Mouse (Mus musculus): ENCODE measurements at regions not wholly inside any gene's neighbourhood (a gene's known extent, or its start where the extent isn't known, plus 50 kb on each side); places are given as distances from the start of the nearest gene placed in this dataset.
A peak's percentile ranks its signal among the peaks of the same experiment; 100 is the strongest.

DNA sequence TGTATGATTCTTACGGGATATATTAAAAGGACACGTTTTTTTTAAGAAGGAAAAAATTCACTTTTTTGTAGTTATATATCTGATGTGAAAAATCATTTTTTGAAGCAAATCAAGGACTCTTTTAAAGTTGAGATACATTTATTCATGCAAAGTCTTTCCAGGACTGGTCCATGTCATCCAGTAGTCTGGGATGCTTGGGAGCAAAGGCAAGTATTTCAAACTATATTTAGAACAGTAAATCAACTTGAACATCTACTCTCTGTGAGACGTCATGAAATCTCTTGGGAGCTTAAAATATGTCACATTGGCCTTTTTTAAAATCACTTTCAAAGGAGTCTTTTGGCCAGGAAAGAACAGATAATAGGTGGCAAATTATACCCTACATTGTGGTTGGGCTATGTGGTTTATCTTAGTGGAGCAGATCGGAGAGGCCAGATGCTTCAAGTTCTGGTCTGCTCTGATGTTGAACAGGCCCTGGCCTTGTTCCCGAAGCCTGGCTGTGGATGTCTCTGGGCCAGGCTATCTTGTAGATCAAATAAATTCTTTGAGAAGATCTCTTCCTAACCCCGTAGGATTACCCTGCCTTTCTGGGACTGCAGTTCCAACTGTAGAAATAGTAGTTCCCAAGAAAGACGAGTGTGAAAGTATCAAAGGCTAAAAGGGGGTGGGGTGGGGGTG, 936.8 kb upstream of the Lcorl start:
- no peak for DNase-seq (ENCODE audit: low spot score in 2 of 2)

DNA sequence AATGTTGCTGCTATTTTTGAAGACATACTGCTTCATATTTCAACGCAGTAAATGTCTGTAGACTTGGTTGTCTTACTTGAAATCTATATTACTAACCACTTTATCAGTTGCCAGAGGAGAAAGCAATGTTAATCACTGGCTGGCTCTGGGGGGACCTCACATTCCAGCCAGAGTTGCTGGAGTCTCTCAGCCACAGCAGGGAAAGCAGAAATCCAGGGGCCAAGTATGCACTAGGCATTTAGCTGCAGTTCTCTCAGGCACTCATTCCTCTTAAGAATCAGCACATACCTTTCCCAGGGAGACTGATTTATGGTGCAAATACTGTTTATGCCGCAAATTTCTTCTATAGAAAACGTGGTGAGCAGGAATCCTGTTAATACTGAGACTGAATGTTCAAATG, 933.6 kb upstream of the Lcorl start:
- DNase-seq (ENCODE audit: low spot score in 2 of 2) = no peak

GRCm38 (mm10) chr5:46790536-46790935, 933.1 kb upstream of the Lcorl start:
- peak; percentile 14 to 21 for DNase-seq (ENCODE audit: low spot score in 2 of 2)

- DNase-seq (ENCODE audit: low spot score in 2 of 2) = no peak
Observed at GRCm38 (mm10) chr5:46787079-46787478, 929.7 kb upstream of the Lcorl start.

GRCm38 (mm10) chr5:46756094-46756493, 898.7 kb upstream of the Lcorl start:
- DNase-seq (ENCODE audit: low spot score in 2 of 2) = no peak

DNA sequence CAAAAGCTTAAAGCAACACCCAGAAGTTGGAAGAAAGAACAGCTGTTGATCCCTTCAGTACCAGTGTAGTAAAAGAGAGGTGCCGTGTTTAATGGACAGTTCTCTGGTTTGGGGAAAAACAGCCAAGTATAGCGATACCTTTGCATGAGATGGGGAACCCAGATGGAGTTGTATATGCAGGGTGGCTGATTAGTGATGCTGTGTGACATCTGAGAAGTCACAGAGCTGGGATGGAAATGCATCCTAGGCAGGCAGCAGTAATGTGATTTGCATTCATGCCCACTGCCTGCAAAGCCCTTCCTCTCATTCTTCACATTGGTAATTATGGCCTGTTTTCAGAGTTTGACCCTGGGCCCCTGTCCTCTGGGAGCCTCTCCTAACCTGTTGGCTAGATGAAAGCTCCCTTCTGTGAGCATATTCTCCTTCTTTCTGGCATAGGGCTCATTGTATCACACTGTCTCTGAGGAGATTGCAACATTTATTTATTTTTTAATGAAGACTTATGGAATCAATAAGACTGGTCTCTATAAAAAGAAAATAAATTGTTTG, 882.7 kb upstream of the Lcorl start:
- no peak for DNase-seq (ENCODE audit: low spot score in 2 of 2)

- no peak for DNase-seq (ENCODE audit: low spot score in 2 of 2)
Observed at GRCm38 (mm10) chr5:46732510-46732909, 875.1 kb upstream of the Lcorl start.

DNA sequence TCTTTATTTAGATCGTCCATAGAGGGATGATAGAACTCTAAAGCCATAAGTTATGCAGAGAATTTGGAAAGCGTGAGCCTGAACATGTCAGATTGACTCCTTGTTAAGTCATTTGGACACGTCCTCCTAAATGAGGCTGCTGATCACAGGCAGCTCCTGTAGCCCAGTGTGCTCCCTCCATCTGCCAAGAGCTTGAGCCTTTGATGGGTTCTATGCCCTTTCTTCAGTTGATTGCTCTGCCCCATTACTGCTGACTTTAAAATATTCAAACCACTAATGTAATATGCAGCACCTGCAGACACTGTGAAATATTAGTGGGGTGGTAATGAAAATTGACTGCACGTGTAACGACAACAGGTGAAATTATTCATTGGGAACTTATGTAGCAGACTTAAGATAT, 874.6 kb upstream of the Lcorl start:
- DNase-seq (ENCODE audit: low spot score in 2 of 2) = no peak

GRCm38 (mm10) chr5:46731297-46731696, 873.9 kb upstream of the Lcorl start:
- no peak for DNase-seq (ENCODE audit: low spot score in 2 of 2)

DNA sequence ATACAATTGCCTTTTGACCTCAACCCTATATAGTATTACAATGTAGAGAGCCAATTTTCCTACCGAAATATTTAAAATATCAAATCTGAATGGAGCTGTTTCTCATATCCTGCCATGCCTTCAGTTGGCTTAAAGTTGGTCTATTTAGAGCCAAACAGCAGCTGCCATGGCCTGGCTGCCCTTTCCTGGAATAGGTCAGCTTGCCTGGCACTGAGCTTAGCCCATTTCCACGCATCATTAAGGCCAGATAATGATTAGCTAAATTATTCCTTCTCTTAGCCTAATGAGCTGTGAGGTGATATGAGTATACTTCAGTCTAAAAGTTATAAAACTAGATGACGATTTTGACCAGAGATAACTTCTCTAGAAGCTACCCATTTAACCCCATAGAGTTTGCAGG, 852.2 kb upstream of the Lcorl start:
- no peak for DNase-seq (ENCODE audit: low spot score in 2 of 2)

DNA sequence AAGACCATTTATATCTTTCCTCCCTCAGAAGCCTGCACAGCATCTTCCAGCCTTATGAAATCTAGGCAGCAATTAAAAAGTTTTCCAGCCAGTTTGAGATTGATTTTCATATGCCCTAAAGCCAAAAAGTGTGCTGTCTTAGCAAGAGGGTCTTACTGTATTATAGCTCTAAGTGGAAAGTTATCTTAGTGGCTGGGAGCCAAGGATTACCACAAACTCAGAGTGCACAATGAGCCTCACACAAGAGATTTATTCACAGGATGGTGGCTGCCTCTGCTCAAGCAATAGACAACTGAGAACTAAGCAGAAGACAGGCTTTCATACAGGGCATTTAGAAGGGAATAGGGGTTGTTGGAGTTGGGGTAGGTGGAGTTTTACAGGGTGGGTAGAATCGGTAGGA, 850.4 kb upstream of the Lcorl start:
- DNase-seq (ENCODE audit: low spot score in 2 of 2) = no peak

- no peak for DNase-seq (ENCODE audit: low spot score in 2 of 2)
Observed at GRCm38 (mm10) chr5:46707021-46707420, 849.6 kb upstream of the Lcorl start.

DNA sequence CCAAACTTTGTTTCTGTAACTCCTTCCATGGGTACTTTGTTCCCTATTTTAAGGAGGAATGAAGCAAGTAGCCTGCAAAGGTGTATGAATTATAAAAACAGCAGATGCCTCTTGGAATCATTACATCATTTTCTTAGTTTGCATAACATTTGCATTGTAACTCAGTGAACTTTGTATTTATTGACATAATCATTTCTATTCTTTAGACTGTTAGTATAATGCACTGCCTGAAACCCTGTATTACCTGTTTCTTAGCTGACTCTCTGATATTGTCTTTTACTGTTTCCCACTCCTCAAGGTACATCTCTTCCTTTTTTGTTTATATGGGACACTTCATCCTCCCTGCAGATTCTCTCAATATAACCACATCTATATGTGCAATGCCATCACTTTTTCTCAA, 820.6 kb upstream of the Lcorl start:
- DNase-seq (ENCODE audit: low spot score in 2 of 2) = no peak

GRCm38 (mm10) chr5:46674810-46675502, 817.5 kb upstream of the Lcorl start:
- DNase-seq (ENCODE audit: low spot score in 2 of 2) = no peak

GRCm38 (mm10) chr5:46673413-46673812, 816.0 kb upstream of the Lcorl start:
- DNase-seq (ENCODE audit: low spot score in 2 of 2) = no peak

DNA sequence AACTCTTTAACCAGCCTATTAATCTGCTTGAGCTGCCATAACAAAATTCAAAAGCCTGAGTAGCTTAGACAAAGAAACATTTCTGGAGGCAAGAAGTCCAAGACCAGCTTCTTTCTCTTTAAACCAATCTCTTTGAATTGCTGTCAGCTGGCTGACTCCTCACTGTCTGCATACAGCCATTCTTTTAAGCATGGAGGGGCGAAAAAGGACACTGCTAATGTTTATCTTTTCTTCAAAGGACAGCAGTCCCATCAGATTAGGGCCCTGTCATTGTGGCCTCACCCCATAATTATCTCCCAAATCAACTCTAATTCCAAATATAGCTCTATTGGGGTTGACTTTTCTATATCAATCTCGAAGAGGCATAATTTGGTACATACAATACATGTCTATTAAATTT, 813.1 kb upstream of the Lcorl start:
- no peak for DNase-seq (ENCODE audit: low spot score in 2 of 2)

GRCm38 (mm10) chr5:46666250-46666649, 808.8 kb upstream of the Lcorl start:
- no peak for DNase-seq (ENCODE audit: low spot score in 2 of 2)

- no peak for DNase-seq (ENCODE audit: low spot score in 2 of 2)
Observed at GRCm38 (mm10) chr5:46657065-46657464, 799.6 kb upstream of the Lcorl start.

GRCm38 (mm10) chr5:46654189-46654588, 796.8 kb upstream of the Lcorl start:
- no peak for DNase-seq (ENCODE audit: low spot score in 2 of 2)

DNA sequence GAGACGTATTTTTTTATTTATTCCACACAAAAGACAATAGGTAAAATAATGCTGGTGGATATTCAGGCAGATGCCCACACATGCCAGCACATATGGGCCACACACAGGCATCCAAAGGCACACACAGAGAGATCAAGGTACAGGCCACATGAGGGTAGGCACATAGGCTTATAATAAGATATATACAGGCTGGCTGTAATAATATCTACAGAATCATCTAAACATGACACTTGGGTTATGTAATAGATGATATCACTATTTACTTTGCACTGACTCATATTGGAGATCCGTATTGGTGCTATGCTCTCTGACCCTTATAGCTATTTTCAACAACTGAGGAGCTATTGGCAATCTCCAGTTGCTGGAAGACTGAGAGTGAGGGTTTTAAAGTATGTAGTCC, 785.6 kb upstream of the Lcorl start:
- no peak for DNase-seq (ENCODE audit: low spot score in 2 of 2)

- no peak for DNase-seq (ENCODE audit: low spot score in 2 of 2)
Observed at GRCm38 (mm10) chr5:46635116-46635668, 777.8 kb upstream of the Lcorl start.

Measured in layer of hippocampus, postnatal 10 days (tissue).